Mouse (Mus musculus): Measurements from ENCODE around the gene Wfdc2.

DNA sequence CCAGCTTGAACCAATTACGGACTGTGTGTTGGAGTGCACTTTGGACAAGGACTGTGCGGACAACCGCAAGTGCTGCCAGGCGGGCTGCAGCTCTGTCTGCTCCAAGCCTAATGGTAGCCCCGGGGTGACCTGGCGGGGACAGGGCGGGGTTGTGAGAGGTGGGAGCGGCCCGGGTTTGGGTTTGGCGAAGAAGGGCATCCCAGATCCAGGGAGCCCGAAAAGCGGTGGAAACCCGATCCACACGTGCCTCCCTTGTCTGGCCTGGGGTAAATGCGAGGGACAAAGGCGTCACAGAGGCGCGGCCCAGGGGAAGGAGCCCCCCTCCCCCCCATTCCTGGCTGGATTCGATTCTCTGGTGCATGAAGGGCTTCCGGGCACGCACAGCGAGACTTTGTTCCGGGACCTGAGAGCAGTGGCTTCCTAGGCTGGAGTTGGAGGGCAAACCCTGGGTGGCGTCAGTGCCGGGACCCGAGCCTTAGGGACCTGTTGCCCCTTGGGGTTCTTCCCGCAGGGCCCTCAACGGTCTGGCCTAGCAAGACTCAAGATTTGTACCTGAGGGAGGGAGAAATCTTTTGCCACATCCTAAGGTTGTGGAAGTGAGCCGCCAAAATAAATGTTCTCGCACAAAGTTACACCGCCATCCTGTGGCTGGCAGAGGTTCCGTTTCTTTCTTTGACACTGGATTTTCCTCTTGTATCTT is 1.3 kb downstream of the Wfdc2 start:
- TF ChIP-seq CTCF (IDR thresholded peaks at IDR 0.05; ENCODE audit: low read depth) (peak; percentile 32; the same call in 1 of the 2 replicates), EP300 (IDR thresholded peaks at IDR 0.05; ENCODE audit: low read depth) (no peak)
